Mouse (Mus musculus) large intestine, adult 2 months (tissue): ENCODE measurements at regions not wholly inside any gene's neighbourhood (a gene's known extent, or its start where the extent isn't known, plus 50 kb on each side); places are given as distances from the start of the nearest gene placed in this dataset.
"Not testable (repeated sequence)": the region's sequence is repeated elsewhere in the genome, so short reads cannot be mapped to it uniquely, and the experiment has no call there.

Experiments
- DNase-seq: peaks from one replicate; pipeline ENCODE4 v3.0.0-alpha.2; 2012; ENCODE audit warnings: low read depth, low spot score
- WGBS: fragments of 180-500 bp; shearing (Covaris S2); methylation state at CpG from one replicate; pipeline ENCODE4 v1.1.7; 2018; 5-methylcytosine and 5-hydroxymethylcytosine counted together

DNA sequence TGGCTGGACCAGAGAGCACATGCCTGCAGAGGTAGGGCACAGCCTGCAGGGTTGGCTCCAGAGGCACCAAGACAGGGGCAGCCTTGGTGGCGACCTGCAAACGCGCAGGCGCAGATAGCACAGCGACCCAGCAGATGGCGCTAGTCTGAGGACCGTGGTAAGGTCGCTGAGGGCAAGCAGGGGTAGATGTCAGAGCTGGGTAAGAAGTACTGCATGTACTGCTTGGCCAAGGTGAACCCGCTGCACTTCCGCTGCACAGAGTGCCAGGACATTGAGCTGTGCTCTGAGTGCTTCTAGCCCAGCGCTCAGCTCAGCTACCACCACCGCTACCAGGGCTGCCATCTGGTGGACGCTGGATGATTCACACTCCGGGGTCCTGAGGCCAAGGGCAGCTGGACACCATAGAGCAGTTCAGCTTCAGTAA lies 68.3 kb downstream of the Hsp90b1 start:
- DNase-seq, result peak; percentile 28
- WGBS, result 2% methylated on average over 14 of the region's 14 CpGs

DNA sequence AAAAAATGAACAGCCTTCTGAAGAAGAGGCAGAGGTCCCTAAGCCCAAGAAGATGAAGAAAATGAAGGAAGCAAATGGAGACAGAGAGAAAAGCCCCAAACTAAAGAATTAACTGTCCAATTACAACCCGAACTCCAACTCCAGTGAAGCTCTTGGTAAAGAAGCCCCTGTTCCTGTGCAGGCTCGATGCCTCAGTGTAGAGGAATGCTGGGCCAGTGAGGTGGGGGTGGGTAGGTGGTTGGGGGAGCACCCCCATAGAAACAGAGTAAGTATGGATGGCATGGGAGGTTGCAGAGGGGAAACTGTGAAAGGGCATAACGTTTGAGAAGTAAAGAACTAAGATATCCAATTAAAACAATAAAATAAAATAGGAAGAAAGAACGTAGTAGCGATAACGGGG lies 68.8 kb downstream of the Hsp90b1 start:
- not testable (repeated sequence) for DNase-seq
- 28% methylated on average over 6 of the region's 6 CpGs for WGBS

DNA sequence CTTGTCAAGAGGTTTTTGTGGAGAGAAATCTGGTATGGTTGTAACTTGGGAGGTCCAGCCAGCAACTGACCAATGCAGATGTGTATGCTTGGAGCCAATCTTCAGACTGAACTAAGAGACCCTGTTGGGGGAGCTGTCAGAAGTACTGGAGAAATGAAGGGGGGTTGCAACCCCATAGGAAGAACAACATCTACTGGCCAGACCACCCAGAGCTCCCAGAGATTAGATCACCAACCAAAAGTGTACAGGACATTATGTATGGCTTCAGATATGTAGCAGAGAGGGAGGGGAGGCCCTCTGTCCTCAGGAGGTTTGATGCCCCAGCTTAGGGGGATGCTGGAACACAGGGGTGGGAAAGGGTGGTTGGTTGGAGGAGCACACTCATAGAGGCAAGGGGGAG lies 78.6 kb downstream of the Hsp90b1 start:
- not testable (repeated sequence) for DNase-seq

DNA sequence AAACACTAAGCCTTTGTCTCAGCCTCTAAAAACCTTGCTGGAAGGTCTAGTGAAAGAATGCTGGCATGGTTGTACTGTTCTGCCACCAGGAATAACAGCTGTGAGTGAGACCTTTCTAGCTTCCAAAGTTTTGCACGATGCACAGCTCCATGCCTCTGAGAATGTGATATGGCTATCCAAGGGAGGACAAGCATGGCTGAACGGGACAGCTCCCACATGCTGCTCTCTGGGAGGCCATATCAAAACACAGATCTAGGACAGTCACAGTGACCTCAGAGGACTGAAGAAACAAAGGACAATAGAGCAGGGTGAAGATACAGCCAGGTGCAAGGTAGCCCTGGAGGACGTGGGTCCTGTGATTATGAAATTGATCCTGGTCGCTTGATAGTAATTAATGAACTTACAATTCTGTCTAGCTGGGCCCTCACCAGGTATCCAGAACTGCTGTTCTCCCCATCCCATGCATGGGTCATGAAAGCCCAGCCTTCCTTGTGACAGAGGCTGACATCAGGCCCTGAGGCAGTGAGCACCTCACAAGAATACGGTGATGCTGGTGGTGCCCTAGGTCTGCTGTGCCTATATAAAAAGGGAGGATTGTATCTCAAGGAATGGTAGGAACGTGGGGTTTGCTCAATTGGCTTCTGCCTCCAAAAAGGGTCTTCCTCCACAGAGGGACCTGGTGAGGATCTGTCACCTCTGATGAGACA lies 87.2 kb downstream of the Hsp90b1 start:
- WGBS, result 66% methylated on average over 6 of the region's 6 CpGs
- not testable (repeated sequence) for DNase-seq

DNA sequence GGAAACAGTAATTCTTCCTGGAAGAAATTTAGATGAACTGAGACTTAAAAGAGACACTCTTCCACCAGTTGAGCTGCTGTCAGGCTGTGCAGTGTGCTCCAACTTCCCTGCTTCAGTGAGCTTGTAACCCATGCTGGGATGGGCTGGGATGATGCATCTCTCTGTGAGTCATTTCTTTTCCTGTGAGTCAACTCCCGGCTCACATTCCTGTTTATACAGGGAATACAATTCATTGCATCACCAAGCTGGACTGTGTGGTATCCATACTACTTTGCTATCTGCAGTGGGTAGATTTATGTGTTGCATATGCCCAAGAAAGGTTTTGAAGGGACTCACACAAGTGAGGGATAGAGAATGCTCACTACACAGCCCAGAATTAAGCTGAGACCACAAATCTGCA lies 93.0 kb downstream of the Hsp90b1 start:
- 0% methylated on average over 1 of the region's 1 CpGs for WGBS
- DNase-seq, result not testable (repeated sequence)

DNA sequence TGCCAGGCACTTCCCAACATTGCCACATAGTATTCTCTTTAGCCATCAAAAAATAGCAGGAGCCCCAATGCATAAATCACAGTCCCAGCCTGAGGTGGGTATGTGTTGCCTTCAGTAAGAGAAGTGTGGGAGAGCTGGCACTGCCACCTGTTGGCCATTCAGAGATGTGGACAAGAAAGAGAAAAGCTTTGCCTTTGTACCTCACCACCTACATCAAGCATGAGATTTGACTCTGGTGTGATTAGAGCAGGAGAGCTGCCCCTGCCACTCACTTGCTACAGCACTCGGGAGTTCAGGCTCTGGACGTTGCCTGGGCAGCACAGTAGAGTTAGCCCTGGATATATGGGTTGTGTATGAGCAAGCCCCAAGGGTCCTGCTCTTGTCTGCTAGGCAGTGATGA lies 95.3 kb downstream of the Hsp90b1 start:
- 44% methylated on average over 2 of the region's 2 CpGs for whole genome bisulfite sequencing
- not testable (repeated sequence) for DNase-seq

DNA sequence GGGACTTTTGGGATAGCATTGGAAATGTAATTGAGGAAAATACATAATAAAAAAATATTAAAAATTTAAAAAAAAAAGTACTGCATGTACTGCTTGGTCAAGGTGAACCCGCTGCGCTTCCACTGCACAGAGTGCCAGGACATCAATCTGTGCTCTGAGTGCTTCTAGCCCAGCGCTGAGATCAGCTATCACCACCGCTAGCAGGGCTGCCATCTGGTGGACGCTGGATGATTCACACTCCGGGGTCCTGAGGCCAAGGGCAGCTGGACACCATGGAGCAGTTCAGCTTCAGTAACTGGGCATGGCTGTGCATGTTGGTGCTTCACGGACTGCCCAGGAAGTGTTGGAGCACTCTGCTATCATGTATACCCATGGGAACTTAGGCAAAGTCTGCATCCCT lies 102.1 kb upstream of the Syn3 start:
- 46% methylated on average over 7 of the region's 7 CpGs for WGBS
- not testable (repeated sequence) for DNase-seq

DNA sequence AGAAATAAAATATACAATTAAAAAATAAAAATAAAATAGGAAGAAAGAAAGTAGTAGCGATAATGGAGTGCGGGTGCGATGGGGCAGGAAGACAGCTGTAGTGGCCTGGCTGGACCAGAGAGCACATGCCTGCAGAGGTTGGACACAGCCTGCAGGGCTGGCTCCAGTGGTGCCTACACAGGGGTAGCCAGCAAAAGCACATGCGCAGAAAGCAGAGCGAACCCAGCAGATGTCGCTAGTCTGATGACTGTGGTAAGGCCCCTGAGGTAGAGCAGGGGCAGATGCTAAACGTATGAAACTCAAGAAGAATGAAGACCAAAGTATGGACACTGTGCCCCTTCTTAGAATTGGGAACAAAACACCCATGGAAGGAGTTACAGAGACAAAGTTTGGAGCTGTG lies 101.3 kb upstream of the Syn3 start:
- DNase-seq, result not testable (repeated sequence)
- 92% methylated on average over 7 of the region's 7 CpGs for WGBS

DNA sequence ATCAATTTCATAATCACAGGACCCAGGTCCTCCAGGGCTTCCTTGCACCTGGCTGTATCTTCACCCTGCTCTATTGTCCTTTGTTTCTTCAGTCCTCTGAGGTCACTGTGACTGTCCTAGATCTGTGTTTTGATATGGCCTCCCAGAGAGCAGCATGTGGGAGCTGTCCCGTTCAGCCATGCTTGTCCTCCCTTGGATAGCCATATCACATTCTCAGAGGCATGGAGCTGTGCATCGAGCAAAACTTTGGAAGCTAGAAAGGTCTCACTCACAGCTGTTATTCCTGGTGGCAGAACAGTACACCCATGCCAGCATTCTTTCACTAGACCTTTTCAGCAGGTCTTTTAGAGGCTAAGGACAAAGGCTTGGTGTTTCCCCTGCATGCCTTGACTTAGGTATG lies 91.5 kb upstream of the Syn3 start:
- whole genome bisulfite sequencing, result 62% methylated on average over 2 of the region's 2 CpGs
- DNase-seq, result not testable (repeated sequence)

DNA sequence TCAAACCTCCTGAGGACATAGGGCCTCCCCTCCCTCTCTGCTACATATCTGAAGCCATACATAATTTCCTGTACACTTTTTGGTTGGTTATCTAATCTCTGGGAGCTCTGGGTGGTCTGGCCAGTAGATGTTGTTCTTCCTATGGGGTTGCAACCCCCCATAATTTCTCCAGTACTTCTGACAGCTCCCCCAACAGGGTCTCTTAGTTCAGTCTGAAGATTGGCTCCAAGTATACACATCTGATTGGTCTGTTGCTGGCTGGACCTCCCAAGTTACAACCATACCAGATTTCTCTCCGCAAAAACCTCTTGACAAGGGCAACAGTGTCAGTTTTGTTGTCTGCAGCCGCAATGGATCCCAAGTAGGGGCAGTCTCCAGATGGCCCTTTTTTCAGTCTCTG lies 68.2 kb upstream of the Syn3 start:
- 72% methylated on average over 2 of the region's 2 CpGs for WGBS
- not testable (repeated sequence) for DNase-seq

DNA sequence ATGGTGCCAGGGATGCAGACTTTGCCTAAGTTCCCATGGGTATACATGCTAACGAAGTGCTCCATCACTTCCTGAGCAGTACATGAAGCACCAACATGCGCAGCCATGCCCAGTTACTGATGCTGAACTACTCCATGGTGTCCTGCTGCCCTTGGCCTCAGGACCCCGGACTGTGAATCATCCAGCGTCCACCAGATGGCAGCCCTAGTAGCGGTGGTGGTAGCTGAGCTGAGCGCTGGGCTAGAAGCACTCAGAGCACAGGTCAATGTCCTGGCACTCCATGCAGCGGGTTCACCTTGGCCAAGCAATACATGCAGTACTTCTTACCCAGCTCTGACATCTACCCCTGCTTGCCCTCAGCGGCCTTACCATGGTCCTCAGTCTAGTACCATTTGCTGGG lies 57.1 kb upstream of the Syn3 start:
- 62% methylated on average over 8 of the region's 8 CpGs for WGBS
- DNase-seq, result no peak
